Mouse (Mus musculus) heart, embryonic 11.5 days (tissue): ENCODE measurements around the gene B230104I21Rik. TPM values are rescaled to one million over a fixed set of nuclear protein-coding genes. Genes with fewer than 3 reads are reported as not detected.
A peak's percentile ranks its signal among the peaks of the same experiment; 100 is the strongest.

Source experiments
- ATAC-seq: fragments of 200-750 bp; cut with Nextera tagmentation; replicated peaks from 2 replicates; pipeline ENCODE4 v1.8.0; 2017; ENCODE audit warnings: moderate library complexity; ENCODE audit not compliant: insufficient number of reproducible peaks, low FRiP score, low TSS enrichment
- H3K27ac ChIP-seq: fragments of 300-500 bp; sonication (generic); 2 replicates; pipeline ENCODE4 v1.5.1; 2014; ENCODE audit warnings: mild to moderate bottlenecking, low read depth, low read length
- H3K27me3 ChIP-seq: fragments of 300-500 bp; sonication (generic); 2 replicates; pipeline ENCODE4 v1.6.1; 2014; ENCODE audit warnings: mild to moderate bottlenecking, low read length, mixed read lengths; ENCODE audit not compliant: control insufficient read depth, insufficient read depth
- H3K36me3 ChIP-seq: fragments of 300-500 bp; sonication (generic); 2 replicates; pipeline ENCODE4 v1.6.1; 2014; ENCODE audit warnings: mild to moderate bottlenecking, low read length, moderate library complexity, mixed read lengths; ENCODE audit not compliant: control insufficient read depth, insufficient read depth
- H3K4me1 ChIP-seq: fragments of 300-500 bp; sonication (generic); 2 replicates; pipeline ENCODE4 v1.6.1; 2014; ENCODE audit warnings: low read length; ENCODE audit not compliant: control insufficient read depth, insufficient read depth
- H3K4me2 ChIP-seq: fragments of 300-500 bp; sonication (generic); 2 replicates; pipeline ENCODE4 v1.6.1; 2014; ENCODE audit warnings: mild to moderate bottlenecking, moderate library complexity
- H3K4me3 ChIP-seq: fragments of 300-500 bp; sonication (generic); 2 replicates; pipeline ENCODE4 v1.5.1; 2014; ENCODE audit warnings: low read depth, low read length
- H3K9ac ChIP-seq: fragments of 300-500 bp; sonication (generic); 2 replicates; pipeline ENCODE4 v1.6.1; 2014; ENCODE audit warnings: mild to moderate bottlenecking, low read depth, low read length, moderate library complexity
- H3K9me3 ChIP-seq: fragments of 300-500 bp; sonication (generic); replicated peaks from 2 replicates; pipeline ENCODE4 v1.6.1; 2016; ENCODE audit warnings: low read length; ENCODE audit not compliant: control insufficient read depth
- WGBS: fragments of 180-500 bp; shearing (Covaris S2); extraction: QIAGEN DNeasy Blood & Tissue Kit; methylation state at CpG from one replicate; pipeline ENCODE4 v1.1.7; 2014; ENCODE audit not compliant: insufficient replicate concordance; 5-methylcytosine and 5-hydroxymethylcytosine counted together
- polyA plus RNA-seq: library from polyadenylated mRNA; unstranded; fragments of >200 nt; fragmentation: Nextera tagmentation; extraction: Ambion mirVana; gene quantifications from 2 replicates; pipeline ENCODE4 v1.2.1, GENCODE M21; 2014

The B230104I21Rik gene
- polyA plus RNA-seq = 0.24 TPM in 1 of 2 replicates, not detected in the other

DNA sequence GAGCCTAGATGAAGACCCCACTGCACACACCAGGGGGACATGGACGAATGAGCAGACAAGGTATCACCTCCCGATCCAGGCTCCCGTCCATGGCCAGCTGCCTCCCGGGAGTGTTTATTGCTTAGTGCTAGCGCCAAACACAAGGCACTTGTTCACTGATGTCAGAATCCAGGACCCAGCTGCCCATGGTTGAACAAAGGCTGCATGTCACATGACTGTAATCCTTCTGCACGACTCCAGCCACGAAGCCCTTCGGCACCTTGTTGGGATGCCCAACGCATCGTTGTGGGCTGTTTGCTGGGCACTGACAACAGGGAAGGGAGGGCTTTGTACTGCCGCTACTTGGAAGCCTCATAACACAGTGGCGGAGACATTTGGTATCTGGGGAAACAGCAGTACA, at the start of gene B230104I21Rik:
TSS of gene B230104I21Rik (plus strand) at position 367 of the 400 bp plus-strand sequence.
- H3K9ac ChIP-seq = peak within 1 kb of the TSS; percentile 18; the same call in 1 of the 2 replicates
- H3K9me3 ChIP-seq = no peaks in the 10 kb centered on the region
- peak within 1 kb of the TSS; percentile 47 for H3K4me2 ChIP-seq
- ATAC-seq = no peak
- peaks cover 13% of the 10 kb centered on the region; the same call in 1 of the 2 replicates for H3K27me3 ChIP-seq
- 0 out of 2 replicates have a peak within 1 kb of the TSS, but pooled peaks have one; percentile 0 for H3K4me3 ChIP-seq
- no peaks in the 10 kb centered on the region for H3K36me3 ChIP-seq
- peak within 1 kb of the TSS; percentile 46; the same call in 1 of the 2 replicates for H3K27ac ChIP-seq
- H3K4me1 ChIP-seq = peaks cover 16% of the 10 kb centered on the region
- WGBS = 79% methylated on average over 12 of the region's 12 CpGs

DNA sequence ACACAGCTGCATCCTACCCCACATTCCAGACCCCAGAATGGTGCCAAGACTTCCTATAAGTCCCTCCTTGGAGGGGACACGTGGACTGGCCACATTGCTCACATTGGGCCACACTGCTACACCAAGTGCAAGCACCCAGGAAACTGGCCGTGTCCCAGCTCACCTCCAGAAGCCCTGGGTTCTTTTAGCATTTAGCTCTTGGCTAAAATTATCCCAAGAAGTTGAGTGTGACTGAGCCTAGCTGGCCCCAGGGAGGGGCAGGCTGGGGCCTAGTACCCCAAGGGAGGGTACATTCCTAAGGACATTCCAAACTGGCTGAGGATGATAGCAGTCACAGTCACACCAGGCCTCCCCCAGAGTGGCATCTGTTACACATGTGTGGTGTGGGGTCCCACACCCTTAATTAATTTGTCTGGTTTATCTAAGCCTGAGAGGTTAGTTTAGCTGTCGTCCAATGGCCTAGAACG, 42.2 kb upstream of the B230104I21Rik start:
- H3K4me2 ChIP-seq = no peak overlapping the region
- peaks cover 20% of the 10 kb centered on the region for H3K4me1 ChIP-seq
- 0 out of 2 replicates have a peak, but pooled peaks have one; percentile 15 for ATAC-seq
- 0 out of 2 replicates have a peak overlapping the region, but pooled peaks have one; percentile 17 for H3K27ac ChIP-seq
- peaks cover 4% of the 10 kb centered on the region; the same call in 1 of the 2 replicates for H3K27me3 ChIP-seq
- no peak overlapping the region for H3K4me3 ChIP-seq
- no peaks in the 10 kb centered on the region for H3K36me3 ChIP-seq
- 28% methylated on average over 4 of the region's 4 CpGs for WGBS
- no peaks in the 10 kb centered on the region for H3K9me3 ChIP-seq
- H3K9ac ChIP-seq = no peak overlapping the region

DNA sequence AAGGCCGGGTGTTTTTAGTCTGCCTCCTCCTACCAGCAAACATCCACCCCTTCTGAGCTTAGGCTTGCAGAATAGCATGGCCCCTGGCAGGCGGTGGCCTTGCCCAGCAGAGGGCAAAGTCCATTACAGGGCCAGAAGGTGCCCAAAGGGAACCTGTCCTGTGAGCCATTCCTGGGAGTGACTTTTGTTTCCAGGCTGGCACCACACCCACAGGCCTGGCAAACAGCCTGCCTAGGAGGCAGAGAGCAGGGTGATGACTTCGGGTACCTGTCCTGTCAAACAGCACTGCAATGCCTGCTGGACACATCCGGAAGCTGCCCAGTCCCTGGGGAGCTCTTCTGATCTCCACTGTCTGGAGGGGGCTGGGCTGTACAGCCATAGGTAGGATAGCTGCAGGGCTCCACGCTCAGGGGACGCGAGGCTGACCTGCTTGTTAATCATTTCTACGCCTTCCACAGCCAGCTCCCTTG, 41.6 kb upstream of the B230104I21Rik start:
- H3K27ac ChIP-seq = no peak overlapping the region
- H3K4me3 ChIP-seq = no peak overlapping the region
- no peak overlapping the region for H3K9ac ChIP-seq
- H3K27me3 ChIP-seq = peaks cover 7% of the 10 kb centered on the region
- no peaks in the 10 kb centered on the region for H3K9me3 ChIP-seq
- no peak for ATAC-seq
- WGBS = 28% methylated on average over 8 of the region's 8 CpGs
- peaks cover 20% of the 10 kb centered on the region for H3K4me1 ChIP-seq
- H3K36me3 ChIP-seq = no peaks in the 10 kb centered on the region
- no peak overlapping the region for H3K4me2 ChIP-seq

DNA sequence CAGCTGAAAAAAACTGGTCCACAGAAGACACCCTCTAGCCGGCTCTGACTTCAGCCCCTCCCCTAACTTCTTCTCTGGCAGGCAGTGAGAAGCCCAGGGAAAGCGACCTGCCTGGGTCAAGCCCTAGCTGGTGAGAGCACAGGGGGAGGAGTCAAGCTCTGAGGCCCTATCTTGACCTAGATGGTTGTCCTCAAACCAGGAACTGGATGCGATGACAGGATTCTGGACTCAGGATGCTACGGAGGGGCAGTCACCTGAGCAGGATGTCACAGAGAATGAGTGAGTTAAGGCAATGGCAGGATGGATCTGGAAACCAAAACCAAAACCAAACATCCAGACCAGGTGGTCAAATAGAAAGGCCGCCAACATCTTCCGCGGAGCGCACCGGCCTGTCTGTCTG, 38.2 kb upstream of the B230104I21Rik start:
- Histone ChIP-seq H3K36me3 (no peaks in the 10 kb centered on the region), H3K27ac (no peak overlapping the region), H3K9me3 (no peaks in the 10 kb centered on the region), H3K27me3 (peaks cover 29% of the 10 kb centered on the region), H3K4me1 (peaks cover 25% of the 10 kb centered on the region), H3K4me3 (no peak overlapping the region), H3K9ac (no peak overlapping the region), H3K4me2 (no peak overlapping the region)
- ATAC-seq = no peak
- WGBS = 36% methylated on average over 9 of the region's 9 CpGs

DNA sequence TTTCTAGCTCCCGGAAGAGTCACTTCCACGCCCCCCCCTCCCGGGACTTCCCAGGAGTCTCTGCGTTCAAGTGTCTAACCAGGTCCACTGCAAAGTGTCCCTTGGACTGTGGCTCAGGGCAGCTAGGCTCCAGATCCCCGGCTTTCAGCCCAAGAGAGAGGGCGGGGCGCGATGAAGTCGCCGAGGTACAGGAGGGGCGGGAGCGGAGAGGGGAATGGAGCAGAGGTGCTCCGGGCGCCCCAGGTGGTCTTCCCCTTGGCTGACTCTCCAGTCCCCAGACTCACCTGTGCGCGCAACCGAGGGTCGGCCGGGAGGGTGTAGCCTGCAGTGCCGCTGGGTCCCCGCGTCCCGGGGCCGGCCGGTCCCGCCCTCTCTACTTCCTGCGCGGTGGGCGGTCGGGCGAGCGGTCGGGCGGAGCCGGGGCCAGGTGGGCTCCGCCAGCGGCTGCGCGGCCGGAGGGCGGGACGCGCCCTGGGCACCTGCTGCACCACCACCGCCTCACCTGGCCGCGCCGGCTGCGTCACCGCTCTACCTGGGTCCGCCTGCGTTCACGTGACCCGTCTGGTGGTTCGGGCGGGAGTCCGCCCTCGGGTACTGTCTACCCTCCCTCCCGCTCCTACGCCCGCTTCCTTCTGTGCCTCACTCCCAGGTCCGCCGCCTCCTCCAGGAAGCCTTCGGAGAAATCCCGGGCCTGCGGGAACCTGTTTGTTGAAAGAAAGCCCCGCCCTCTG, 36.2 kb upstream of the B230104I21Rik start:
- no peaks in the 10 kb centered on the region for H3K36me3 ChIP-seq
- H3K27ac ChIP-seq = no peak overlapping the region
- peaks cover 29% of the 10 kb centered on the region for H3K27me3 ChIP-seq
- peak overlapping the region; percentile 53 for H3K4me3 ChIP-seq
- no peak for ATAC-seq
- under 1% methylated on average over 60 of the region's 66 CpGs for WGBS
- H3K9me3 ChIP-seq = no peaks in the 10 kb centered on the region
- peaks cover 10% of the 10 kb centered on the region for H3K4me1 ChIP-seq
- H3K9ac ChIP-seq = peak overlapping the region; percentile 61
- peak overlapping the region; percentile 93 for H3K4me2 ChIP-seq

DNA sequence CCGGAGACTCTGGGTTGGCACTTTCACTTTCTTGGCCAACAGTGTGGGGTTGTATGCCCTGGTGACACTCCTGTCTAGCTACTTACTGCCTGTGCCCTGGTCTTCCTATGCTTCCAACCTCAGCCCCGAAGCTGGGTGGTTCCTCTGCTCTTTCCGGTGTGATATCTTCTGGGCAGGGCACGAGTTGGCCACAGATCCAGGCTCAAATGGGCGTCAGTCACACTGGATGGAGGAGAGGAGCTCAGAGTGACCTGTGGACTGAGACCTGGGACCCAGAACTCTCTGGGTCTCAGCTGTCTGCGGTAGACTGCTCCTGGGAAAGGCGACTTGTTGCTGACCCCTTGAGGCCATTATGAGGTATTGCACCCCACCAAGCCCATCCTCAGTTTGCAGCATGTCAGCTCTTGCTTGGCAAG, 34.5 kb upstream of the B230104I21Rik start, which contains the start of gene Arhgef16:
TSS of gene Arhgef16 (minus strand) at position 211 of the 416 bp plus-strand sequence.
- H3K4me1 ChIP-seq = peaks cover 10% of the 10 kb centered on the region
- ATAC-seq = no peak
- no peak within 1 kb of the TSS for H3K9ac ChIP-seq
- no peaks in the 10 kb centered on the region for H3K36me3 ChIP-seq
- H3K27ac ChIP-seq = no peak within 1 kb of the TSS
- H3K27me3 ChIP-seq = peaks cover 29% of the 10 kb centered on the region
- H3K9me3 ChIP-seq = no peaks in the 10 kb centered on the region
- WGBS = 21% methylated on average over 7 of the region's 7 CpGs
- no peak within 1 kb of the TSS for H3K4me3 ChIP-seq
- no peak within 1 kb of the TSS for H3K4me2 ChIP-seq

DNA sequence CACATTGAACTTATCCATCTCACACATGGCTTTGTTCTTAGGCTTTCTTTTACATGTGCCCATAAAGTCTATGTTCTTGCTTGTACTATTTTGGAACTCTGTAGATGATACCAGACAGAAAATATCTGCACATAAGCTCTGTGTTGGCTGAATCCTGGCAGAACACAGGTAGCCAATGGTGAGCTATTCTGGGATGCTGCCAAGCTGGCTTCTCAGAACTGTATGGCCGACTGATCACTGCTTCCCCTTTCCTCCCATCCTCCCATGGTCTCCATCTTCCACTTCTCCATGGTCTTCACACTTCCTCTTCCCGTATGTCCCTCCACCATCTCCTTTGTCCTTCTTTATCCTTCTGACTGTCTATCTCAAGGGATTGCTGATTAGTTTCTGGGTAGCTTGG, 26.8 kb upstream of the B230104I21Rik start:
- Histone ChIP-seq H3K27ac (no peak overlapping the region), H3K9me3 (no peaks in the 10 kb centered on the region), H3K4me3 (no peak overlapping the region), H3K27me3 (0 out of 2 replicates have a peak, but pooled peaks cover 4% of the 10 kb centered on the region), H3K4me2 (no peak overlapping the region), H3K4me1 (no peaks in the 10 kb centered on the region), H3K9ac (no peak overlapping the region), H3K36me3 (no peaks in the 10 kb centered on the region)
- no peak for ATAC-seq
- 73% methylated on average over 2 of the region's 2 CpGs for WGBS

DNA sequence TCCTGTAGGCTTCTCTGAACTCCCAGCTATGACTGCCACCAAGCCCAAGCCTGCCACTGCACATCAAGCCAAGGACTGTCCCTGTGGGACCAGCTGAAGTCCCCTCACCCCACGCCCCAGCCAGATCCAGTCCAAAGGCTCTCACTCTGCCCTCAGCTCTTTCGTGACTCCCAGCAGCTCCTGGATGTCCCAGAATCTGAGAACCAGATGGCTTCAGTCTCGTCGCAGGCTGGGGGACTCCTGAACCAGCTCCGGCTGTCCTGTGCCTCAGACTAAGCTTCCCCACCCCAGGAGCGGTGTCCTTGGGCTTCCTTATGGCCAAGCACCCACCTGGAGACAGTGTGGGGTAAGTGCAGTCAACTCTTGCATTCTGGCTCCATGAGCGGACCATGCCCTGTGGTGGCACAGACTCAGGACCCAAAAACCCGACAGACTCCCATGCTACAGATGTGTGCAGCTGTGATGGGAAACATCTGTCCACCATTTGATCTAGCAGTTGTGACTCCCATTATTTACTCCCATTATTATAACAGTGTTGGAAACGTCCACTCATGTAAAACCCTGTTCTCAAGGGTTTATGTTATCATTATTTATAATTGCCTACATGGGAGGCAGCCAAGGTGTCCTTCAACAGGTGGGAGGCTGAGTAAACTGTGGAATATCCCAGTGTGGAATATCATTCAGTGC, 25.2 kb upstream of the B230104I21Rik start:
- Histone ChIP-seq H3K9me3 (no peaks in the 10 kb centered on the region), H3K4me3 (no peak overlapping the region), H3K4me2 (no peak overlapping the region), H3K27ac (no peak overlapping the region), H3K27me3 (0 out of 2 replicates have a peak, but pooled peaks cover 4% of the 10 kb centered on the region), H3K9ac (no peak overlapping the region), H3K36me3 (no peaks in the 10 kb centered on the region), H3K4me1 (no peaks in the 10 kb centered on the region)
- WGBS = 74% methylated on average over 9 of the region's 9 CpGs
- ATAC-seq = no peak
